Comparison of ENCODE assay signal across 14 mouse cellular contexts in genomic region chr4:114339793-114340192, GRCm38 (mm10).
A peak's percentile ranks its signal among the peaks of the same experiment; 100 is the strongest.
DNase-seq lines count a peak whose midpoint lies in the region; ATAC-seq and TF ChIP-seq lines count a peak whose summit lies in the region.
"Had no signal": no experiment of that assay in that cellular context is flagged by ENCODE, and none has a peak within 500 bp of the region (broad histone marks: within the 10 kb centered on the region; RNA-seq: fewer than 3 reads in every experiment).

No protein-coding gene starts in this region.

- no peak for TF ChIP-seq CTCF in liver, postnatal 0 days (IDR thresholded peaks at IDR 0.05; ENCODE audit: low read depth)

- no peaks in the 10 kb centered on the region for H3K36me3 ChIP-seq in lung, embryonic 16.5 days (ENCODE audit: control insufficient read depth, insufficient read depth, low read length)
- no peaks in the 10 kb centered on the region for H3K36me3 ChIP-seq in liver, postnatal 0 days (replicated peaks; ENCODE audit: insufficient read depth, low read length)
- no peaks in the 10 kb centered on the region for H3K36me3 ChIP-seq in liver, embryonic 11.5 days (ENCODE audit: control insufficient read depth, insufficient read depth, low read length)
- H3K36me3 ChIP-seq: forebrain, embryonic 12.5 days; hindbrain, embryonic 12.5 days; intestine, embryonic 15.5 days; neural tube, embryonic 12.5 days had no signal

- H3K27ac ChIP-seq in lung, embryonic 16.5 days (ENCODE audit: low read length), result 0 out of 2 replicates have a peak overlapping the region, but pooled peaks have one; percentile 47
- H3K27ac ChIP-seq in liver, postnatal 0 days (ENCODE audit: low read depth), result no peak overlapping the region
- H3K27ac ChIP-seq in liver, embryonic 11.5 days (ENCODE audit: low read depth, low read length), result no peak overlapping the region
- H3K27ac ChIP-seq: forebrain, embryonic 12.5 days; hindbrain, embryonic 12.5 days; intestine, embryonic 15.5 days; neural tube, embryonic 12.5 days had no signal

- H3K4me3 ChIP-seq in lung, embryonic 16.5 days (ENCODE audit: low read length), result no peak overlapping the region
- H3K4me3 ChIP-seq in liver, postnatal 0 days (ENCODE audit: low read depth, low read length), result no peak overlapping the region
- no peak overlapping the region for H3K4me3 ChIP-seq in liver, embryonic 11.5 days (ENCODE audit: low read depth, low read length)
- H3K4me3 ChIP-seq: forebrain, embryonic 12.5 days; hindbrain, embryonic 12.5 days; intestine, embryonic 15.5 days; neural tube, embryonic 12.5 days had no signal

- H3K9me3 ChIP-seq in lung, embryonic 16.5 days (ENCODE audit: control insufficient read depth, low read length), result no peaks in the 10 kb centered on the region
- H3K9me3 ChIP-seq in liver, postnatal 0 days (ENCODE audit: low read length), result no peaks in the 10 kb centered on the region
- H3K9me3 ChIP-seq in liver, embryonic 11.5 days (ENCODE audit: control insufficient read depth, low read length), result no peaks in the 10 kb centered on the region
- H3K9me3 ChIP-seq: forebrain, embryonic 12.5 days; hindbrain, embryonic 12.5 days; intestine, embryonic 15.5 days; neural tube, embryonic 12.5 days had no signal

- no peak overlapping the region for H3K4me2 ChIP-seq in lung, embryonic 16.5 days (ENCODE audit: low read depth, low read length)
- no peak overlapping the region for H3K4me2 ChIP-seq in liver, postnatal 0 days (ENCODE audit: low read depth, low read length)
- H3K4me2 ChIP-seq in liver, embryonic 11.5 days, result no peak overlapping the region
- H3K4me2 ChIP-seq: forebrain, embryonic 12.5 days; hindbrain, embryonic 12.5 days; intestine, embryonic 15.5 days; neural tube, embryonic 12.5 days had no signal

- TF ChIP-seq EP300 in liver, postnatal 0 days (IDR thresholded peaks at IDR 0.05; ENCODE audit: low read depth), result no peak

- 23% methylated on average over 5 of the region's 5 CpGs for WGBS in lung, embryonic 16.5 days
- WGBS in liver, postnatal 0 days (ENCODE audit: insufficient replicate concordance), result 54% methylated on average over 5 of the region's 5 CpGs
- 52% methylated on average over 5 of the region's 5 CpGs for WGBS in liver, embryonic 11.5 days

- DNase-seq in lung, adult 18-20 months, result no peak
- peak; percentile 86 to 89 for DNase-seq in kidney, adult 8-10 months
- peak; percentile 78 to 85 for DNase-seq in kidney, postnatal 36 days
- DNase-seq in yolk sac, embryonic 10.5 days (ENCODE audit: low spot score), result peak; percentile 20
- no peak for DNase-seq in liver, postnatal 0 days
- no peak for DNase-seq in liver, embryonic 11.5 days (ENCODE audit: low spot score)
- DNase-seq: cerebellum, adult 18-20 months; midbrain, embryonic 14.5 days; thymus, adult 2 months had no signal

- peaks cover 10% of the 10 kb centered on the region for H3K4me1 ChIP-seq in lung, embryonic 16.5 days (replicated peaks; ENCODE audit: control insufficient read depth, insufficient read depth, low read length)
- H3K4me1 ChIP-seq in liver, postnatal 0 days (ENCODE audit: insufficient read depth), result no peaks in the 10 kb centered on the region
- no peaks in the 10 kb centered on the region for H3K4me1 ChIP-seq in liver, embryonic 11.5 days (replicated peaks; ENCODE audit: control insufficient read depth, insufficient read depth, low read length)
- H3K4me1 ChIP-seq: forebrain, embryonic 12.5 days; hindbrain, embryonic 12.5 days; intestine, embryonic 15.5 days; neural tube, embryonic 12.5 days had no signal

- peak; percentile 69 for ATAC-seq in lung, embryonic 16.5 days (ENCODE audit: low read depth)
- no peak for ATAC-seq in liver, postnatal 0 days
- no peak for ATAC-seq in liver, embryonic 11.5 days (replicated peaks; ENCODE audit: low FRiP score)
- ATAC-seq: intestine, embryonic 15.5 days had no signal

- no peak overlapping the region for H3K9ac ChIP-seq in lung, embryonic 16.5 days (ENCODE audit: low read length)
- no peak overlapping the region for H3K9ac ChIP-seq in liver, postnatal 0 days (replicated peaks)
- H3K9ac ChIP-seq in liver, embryonic 11.5 days (ENCODE audit: low read depth, low read length), result no peak overlapping the region
- H3K9ac ChIP-seq: forebrain, embryonic 12.5 days; hindbrain, embryonic 12.5 days; intestine, embryonic 15.5 days; neural tube, embryonic 12.5 days had no signal

- H3K27me3 ChIP-seq in lung, embryonic 16.5 days (ENCODE audit: control insufficient read depth, insufficient read depth, low read depth, low read length), result no peaks in the 10 kb centered on the region
- H3K27me3 ChIP-seq in liver, postnatal 0 days (ENCODE audit: insufficient read depth, low read length), result no peaks in the 10 kb centered on the region
- H3K27me3 ChIP-seq in liver, embryonic 11.5 days (replicated peaks; ENCODE audit: control insufficient read depth, insufficient read depth, low read length), result no peaks in the 10 kb centered on the region
- H3K27me3 ChIP-seq: forebrain, embryonic 12.5 days; hindbrain, embryonic 12.5 days; intestine, embryonic 15.5 days; neural tube, embryonic 12.5 days had no signal

Comparison
In these comparisons a context has a peak if more than half of its experiments do, and no peak if none do; other contexts are left out.
1. DNase-seq: peak in kidney, adult 8-10 months (2 of 2), kidney, postnatal 36 days (2 of 2) and yolk sac, embryonic 10.5 days (single experiment); none in lung, adult 18-20 months (0 of 2), liver, postnatal 0 days (single experiment) and liver, embryonic 11.5 days (single experiment).